Mouse (Mus musculus) MEL-GATA-1-ER (cell line): ENCODE data around the gene Dbp.
"Not testable (repeated sequence)": the region's sequence is repeated elsewhere in the genome, so short reads cannot be mapped to it uniquely, and the experiment has no call there.

Source experiments
- DNase-seq: peaks from one replicate; pipeline ENCODE4 v3.0.0-alpha.2; 2012; ENCODE audit warnings: low read depth; ENCODE audit errors: extremely low read depth

Gene Dbp

DNA sequence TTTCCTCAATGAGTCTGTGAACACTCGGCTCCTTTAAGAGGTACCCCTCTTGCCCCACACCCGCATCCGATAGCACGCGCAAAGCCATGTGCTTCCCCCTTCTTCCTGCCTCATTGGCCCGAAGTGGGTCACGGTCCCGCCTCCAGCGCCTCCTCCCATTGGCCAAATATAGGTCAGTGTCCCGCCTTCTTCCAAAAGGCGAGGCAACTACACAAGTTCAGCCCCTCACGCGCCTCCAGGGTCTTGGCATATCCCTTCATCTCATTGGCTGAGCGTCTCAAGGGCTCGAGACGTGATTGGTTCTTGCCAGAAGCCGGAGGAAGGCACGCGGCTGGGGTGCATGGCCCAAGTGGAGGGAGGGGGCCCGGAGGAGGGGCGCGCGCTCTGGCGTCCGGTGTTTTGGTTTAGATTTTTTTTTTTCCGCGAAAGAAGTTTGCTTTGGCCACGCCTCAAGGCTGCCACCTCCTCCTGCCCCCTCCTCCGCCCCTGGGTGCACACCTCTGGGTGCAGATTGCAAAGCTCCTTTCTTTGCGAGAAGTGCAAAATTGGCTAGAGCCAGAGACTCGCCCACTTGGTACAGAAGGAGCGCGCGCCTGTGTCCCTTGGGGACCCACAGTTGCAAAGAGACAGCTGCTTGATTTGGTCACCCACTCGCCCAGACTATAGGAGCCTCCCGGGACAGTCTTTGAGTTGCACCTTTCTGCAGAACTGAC lies at the start of gene Dbp:
Dbp (plus strand) TSS at position 359 of the 713 bp plus-strand sequence.
- peak; percentile 99 for DNase-seq

DNA sequence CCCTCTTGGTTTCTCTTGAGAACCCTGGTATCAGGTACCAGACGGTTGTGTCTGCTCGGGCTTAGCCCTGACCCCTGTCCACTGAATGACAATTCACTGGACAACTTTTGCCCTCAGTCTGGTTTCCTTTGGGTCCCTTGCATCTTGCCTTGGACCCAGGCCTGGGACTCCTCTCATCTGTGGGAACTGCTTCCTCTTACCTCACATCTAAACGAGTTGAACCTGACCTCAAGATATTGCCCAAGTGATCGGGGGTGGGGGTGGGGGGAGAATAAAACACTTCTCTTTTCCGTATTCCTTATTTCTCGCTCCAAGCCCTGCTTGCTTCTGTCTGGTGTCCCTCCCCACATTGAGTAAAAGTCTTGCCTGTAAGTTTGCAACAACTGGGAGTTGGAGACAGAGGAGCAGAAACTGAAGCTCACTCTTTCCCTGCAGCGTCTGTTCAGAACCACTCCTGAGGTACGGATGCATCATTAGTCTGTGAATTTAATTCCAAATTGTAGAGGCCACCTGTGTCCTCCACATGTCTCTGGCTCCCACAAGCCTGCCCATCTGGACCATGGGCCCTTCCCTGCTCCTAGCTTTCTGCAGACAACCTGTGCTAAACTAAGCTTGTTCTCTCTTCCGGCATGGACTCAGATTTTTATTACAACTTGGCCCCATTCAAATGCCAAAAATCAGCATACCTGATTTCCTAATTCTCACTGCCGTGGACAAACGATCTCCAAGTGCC lies 44.0 kb upstream of the Dbp start:
- DNase-seq = no peak

DNA sequence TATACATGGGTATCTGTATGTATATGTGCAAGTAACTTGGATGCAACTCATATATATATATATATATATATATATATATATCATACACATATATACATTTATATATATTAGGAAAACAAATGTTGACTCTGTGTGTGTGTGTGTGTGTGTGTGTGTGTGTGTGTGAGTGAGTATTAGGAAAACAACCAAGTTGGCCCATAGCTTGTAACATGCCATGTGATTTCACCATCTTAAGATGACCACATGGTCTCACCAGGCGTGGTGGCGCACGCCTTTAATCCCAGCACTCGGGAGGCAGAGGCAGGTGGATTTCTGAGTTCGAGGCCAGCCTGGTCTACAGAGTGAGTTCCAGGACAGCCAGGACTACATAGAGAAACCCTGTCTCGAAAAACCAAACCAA lies 43.2 kb upstream of the Dbp start:
- DNase-seq = not testable (repeated sequence)

DNA sequence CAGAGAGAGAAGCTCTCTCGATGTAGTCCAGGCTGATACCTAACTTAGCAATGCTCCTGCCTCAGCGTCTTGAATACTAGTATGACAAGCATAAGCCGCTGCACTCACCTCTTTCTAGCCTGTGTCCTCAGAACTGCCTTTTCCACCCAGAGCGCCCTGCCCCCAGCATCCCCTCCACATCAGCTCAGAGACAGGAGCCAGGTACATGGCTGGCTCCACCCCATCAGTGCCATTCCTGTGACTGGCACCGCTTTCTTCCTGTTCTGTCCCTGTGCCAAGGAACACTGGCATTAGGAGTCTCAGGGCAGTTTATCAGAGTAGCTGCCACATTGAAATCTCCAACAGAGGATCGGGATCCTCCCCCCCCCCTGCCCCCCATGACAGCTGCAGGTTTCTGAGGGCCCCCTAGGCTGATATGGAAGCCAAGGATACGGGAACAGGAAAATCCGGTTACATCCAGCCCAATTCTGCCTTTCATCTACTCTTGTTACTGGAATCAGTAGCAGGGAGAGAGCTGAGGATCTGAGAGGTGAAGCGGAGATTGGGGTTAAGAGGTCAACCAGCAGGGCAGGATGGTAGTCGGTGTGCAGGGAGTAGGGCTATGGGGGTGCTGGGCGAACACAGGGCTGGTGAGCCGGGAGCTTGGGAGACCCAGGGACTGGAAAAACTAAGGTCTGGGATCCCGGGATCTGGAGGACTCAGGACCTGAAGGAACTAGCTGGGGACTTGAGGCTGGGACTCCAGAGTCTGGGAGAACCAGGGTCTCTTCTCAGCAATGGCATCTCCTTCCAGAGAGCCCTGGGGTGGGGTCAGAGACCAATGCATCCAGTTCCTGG lies 39.4 kb upstream of the Dbp start:
- no peak for DNase-seq

DNA sequence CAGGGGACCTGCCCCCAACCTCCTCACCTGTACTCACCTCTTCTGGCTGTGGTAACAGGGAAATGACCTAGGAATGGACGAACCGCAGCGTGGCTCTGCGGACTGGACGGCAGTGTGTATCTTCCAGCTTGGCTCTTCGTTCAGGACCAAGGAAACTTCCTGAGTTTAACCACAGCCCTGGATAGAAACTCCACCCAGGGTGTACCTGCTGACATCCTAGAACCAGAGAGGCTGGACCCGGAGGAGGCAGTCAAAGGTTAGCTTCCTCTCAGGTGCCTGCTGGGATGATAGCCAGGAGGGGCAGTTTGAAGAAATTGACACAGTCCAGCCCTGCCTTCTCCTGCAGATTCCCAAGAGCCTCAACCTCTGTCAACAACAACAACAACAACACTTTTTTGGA lies 38.7 kb upstream of the Dbp start, which contains the start of gene Fut2:
Fut2 (minus strand) TSS at position 234 of the 400 bp plus-strand sequence.
- DNase-seq = no peak

DNA sequence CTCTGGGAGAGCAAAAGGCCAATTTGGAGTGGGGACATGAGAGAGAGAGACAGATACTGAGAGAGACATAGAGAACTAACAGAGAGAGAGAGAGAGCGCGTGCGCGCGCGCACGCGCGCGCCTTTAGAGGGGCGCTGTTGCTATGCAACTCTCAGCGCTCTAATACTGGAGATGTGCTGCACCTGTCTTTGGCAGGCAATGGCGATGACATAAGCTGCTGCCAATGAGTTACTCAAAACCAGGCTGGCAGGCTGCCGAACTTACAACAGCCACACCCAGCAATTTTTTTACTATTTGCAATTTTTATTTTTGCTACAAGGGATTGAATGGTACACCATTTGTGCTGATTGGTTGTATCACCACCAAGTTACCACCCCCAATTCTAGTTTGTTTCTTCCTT lies 37.1 kb upstream of the Dbp start:
- DNase-seq = no peak

DNA sequence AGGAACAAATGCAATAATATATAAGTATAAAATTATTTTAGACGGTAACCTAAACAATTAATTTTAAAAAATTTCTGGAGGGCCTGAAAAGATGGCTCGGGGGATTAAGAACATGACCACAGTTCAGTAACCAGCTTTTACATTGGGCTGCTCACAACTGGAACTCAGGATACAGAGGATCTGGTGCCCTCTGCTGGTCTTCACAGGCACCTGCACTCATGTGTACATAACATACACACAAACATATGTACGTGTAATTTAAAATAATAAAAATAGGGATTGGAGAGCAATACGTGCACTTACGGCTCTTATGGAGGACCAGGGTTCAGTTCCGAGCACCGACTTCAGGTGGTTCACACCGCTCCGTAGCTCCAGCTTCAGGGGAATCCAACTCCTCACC lies 36.0 kb upstream of the Dbp start:
- peak; percentile 24 for DNase-seq

DNA sequence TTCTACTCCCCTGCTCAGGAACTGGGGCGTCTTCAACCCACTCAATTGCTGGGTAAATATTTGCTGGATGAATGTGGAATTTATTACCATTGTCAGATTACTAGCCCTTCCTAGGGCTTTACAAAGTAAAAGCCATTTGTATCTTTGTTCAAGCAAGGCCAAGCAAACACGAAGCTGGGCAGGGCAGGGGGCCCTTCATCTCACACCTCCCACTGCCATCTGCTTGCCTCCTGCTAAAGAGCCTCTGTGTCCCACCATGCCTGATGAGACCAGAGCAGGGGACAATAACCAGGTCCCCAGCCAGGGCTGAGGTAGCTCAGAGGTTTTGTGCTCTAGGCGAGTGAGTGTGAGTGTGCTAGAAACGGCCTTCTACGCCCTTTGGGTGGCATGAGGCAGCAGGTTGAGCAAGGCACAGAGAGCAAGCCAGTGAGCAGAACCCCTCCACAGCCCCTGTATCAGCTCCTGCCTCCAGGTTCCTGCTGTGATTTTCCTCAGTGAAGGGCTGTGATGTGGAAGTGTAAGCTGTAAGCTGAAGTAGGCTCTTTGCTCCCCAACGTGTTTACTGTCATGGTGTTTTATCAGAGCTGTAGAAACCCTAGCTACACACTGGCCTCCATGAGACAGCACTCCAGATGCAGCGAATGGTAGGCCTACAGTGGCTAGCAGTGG lies 27.1 kb upstream of the Dbp start:
- DNase-seq = no peak

DNA sequence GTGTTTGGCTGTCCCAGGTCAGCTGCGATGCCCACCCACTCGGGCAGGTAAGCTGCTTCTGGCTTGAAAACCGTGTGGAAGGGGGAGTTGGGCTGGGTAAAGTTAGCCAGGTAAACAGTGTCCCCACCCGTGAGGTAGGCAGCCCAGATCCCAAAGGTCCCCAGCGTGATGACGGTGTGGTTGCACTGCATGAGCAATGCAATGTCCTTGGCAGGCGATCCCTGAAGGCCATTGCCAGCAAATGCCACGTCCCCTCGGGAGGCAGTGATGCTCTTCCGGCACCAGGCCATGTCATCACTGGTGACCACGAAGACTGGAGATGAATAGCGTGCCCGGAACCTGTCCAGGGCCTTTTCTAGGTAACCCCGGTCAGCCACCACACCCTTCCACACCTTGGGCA lies 26.4 kb upstream of the Dbp start:
- DNase-seq = no peak

DNA sequence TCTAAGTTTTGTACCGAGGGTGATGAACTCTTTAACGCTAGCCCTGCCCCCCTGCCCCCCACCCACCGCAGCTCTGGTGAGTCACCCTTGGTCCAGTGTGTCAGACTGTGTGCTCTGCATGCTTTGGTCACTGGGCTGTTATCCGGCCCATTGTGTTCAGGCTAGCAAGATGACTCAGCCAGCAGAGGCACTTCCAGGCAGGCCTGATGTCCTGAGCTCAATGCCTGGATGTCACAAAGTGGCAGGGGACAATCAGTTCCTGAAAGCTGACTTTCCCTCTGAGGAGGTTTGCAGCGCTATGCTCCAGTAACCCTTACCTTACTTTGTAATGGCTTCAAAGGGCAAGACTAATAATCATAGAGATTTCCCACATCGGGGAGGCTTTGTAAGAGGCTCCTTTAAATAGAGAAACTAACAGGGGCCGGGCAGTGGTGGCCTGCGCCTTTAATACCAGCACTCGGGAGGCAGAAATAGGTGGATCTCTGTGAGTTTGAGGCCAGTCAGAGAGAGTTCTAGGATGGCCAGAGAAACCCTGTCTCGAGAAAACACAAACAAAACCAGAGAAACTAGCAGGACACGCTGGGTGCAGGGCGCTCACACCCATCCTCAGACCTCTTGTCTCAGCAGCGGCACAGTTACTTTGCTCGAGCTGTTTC lies 24.8 kb upstream of the Dbp start:
- DNase-seq = no peak

DNA sequence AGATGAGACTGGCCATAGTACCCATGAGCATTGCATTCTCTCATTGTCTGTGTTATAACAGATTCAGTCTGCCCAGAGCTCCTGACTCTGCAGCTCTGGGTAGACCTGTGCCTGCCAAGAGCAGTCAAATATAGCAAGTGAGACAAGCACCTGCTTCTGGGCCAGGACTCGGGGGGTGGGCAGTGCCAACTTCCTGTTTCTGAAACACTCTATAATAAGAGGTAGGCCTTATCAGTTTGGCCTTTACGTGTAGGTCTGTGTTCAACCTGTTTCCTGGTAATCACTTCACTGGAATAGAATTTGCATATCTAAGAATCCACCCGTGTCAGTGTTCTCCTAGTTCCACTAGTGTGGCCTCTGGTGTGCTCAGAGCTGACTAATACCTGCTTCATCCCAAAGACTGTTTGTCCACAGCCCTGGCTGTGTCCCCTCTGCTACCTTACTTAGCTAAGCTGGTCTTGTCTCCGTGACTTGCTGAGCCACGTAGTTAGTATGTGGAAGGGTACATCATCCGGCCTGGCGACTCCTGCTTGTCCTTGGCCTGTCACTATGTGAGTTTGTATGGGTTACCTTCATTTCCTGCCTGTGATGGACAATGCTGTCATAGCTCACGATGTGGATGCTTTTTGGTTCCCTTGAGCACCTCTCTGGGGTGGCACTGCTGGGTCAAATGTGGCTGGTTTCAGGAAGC lies 23.7 kb upstream of the Dbp start:
- DNase-seq = peak; percentile 73

DNA sequence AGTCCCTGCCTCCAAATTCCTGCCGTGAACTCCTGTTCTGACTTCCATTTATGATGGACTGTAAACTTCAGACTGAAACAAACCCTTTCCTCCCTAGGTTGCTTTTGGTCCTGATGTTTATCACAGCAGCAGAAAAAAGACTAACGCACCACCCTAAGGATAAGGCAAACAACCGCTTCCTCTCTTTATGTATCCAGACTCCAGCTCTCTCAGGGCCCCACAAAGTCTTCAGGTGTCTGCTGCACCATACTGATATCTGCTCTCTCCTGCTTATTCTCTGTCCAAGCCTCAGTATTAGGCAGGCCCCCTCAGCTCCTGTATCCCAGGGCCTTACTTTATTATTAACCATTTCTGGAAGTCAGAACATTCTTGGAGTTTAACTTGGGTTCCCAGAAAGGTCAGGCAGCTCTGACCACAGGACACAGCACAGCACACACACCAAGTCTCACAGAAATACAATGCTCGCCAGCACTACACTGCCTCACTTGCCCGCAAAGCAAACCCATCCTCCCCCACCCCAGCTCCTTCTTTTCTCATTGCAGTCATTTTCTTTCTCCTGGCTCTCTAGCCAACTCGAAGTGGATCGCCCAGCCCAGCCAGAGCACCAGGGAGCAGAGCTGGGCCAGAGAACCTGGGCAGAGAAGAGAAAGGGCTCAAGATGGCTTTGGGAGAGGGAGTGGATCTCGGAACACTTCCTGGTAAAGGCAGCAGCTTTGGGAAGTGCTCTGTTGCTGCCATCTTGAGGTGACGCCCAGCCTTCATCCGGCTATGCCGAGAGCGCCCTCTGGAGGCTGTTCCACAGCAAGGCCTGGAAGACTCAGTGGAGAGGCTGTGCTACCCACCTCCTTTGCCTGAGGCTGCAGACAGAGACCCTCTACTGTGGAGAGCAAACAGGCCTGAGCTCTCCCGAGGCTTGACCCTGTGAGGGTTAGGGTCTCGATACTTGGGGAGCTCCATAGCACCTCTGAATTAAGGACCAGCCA lies 22.5 kb upstream of the Dbp start:
- DNase-seq = peak; percentile 66

DNA sequence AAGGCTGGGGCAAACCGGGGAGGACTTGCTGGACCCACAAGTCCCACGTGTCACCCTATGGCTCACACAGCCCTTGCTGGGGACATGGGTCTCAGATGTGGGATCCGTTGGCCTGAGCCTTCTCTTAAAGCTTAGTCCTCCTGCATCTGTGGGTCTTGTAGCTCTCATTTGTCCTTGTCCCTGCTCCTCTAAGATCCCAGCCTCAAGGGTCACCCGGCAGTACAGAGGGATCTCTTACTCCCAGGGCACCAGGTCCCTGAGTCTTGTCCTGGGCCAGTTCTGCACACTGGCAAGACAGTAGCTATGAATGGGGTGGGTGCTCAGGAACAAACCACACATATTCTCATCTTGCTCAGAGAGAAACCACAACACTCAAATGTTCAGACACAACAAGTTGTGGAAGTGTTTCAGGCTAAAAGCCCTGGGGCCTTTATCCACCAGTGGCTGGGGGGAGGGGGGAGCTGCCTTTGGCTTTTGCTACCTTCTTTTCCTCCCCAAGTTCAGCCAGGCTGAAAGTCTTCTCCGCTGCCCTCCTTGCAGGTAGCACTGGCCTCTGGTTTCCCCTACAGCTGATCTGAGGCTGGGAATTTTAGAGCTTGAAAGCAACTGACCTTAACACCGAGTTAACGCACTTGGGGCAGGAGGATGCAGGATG lies 21.4 kb upstream of the Dbp start, which contains the start of gene Ntn5:
Ntn5 (plus strand) TSS at position 627 of the 655 bp plus-strand sequence.
- DNase-seq = no peak

DNA sequence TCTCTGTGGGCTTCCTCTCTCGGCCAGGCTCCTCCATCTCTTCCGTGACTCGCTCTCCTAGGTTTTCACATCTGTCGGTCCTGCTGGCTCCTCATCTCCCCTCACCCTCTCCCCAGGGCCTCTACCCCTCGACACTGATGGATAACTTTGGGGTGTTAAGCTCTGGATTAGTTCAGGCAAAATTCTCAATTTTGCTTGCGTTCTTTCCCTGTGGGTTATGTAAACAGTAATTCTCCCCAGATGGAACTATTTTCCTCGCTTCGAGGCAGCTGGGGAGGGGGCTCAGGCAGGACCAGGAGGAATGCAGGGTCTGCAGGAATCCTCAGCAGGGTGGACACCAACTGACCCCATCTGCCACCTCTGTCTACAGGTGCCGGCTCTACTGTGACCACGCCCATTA lies 19.1 kb upstream of the Dbp start:
- DNase-seq = no peak

DNA sequence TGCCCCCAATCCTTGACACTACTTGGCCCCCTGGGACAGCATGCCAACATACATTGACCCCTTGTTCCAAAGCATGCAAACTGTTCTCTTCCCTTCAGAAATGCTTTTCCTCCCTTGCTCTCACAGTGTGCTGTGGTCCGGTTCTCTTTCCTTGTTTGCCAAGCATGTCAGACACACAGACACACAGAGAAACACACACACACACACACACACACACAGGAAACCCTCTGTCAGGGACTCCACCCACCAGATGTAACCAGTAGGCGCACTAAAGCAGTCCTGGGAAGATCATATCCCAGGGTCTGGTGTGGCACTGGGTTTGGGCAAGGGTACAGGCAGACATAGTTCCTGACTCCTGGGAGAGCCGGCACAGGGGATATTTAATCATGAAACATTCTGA lies 18.0 kb upstream of the Dbp start:
- no peak for DNase-seq

DNA sequence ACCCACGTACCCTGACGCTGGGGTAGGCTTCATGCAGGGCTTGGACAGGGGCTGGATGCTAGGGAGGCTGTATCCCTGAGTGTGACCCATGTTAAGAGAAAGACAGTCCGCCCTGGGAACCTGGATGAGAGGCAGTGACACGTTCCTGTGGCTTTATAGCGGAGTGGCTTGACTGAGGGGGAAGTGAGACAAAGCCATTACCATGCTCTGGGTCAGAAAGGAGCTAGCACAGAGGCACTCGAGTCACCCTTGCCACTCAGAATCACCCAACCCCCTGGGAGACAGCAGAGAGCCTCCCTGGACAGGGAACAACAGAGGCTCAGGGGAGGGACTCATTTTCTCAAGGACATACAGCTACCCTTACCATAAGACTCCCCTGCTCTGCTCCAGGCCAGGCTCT lies 15.8 kb upstream of the Dbp start:
- no peak for DNase-seq

DNA sequence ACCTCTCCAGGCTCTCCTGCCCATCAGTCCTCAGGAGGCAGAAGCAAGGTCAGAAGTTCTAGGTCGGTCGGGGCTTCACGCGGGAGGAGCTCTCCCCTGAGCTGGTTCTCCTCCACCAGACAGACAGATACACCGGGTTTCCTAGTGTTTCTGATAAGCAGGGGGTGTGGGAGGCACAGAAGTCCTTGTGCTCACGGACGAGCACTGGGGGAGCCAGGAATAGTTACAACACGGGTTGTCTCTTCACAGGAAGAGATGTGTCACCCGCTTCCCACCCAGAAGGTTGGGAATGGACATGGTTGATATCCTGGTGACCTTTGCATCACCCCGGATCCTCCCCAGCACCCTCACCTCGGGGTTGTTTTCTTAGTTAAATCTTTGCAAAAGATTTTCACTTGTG lies 15.1 kb upstream of the Dbp start:
- DNase-seq = no peak

DNA sequence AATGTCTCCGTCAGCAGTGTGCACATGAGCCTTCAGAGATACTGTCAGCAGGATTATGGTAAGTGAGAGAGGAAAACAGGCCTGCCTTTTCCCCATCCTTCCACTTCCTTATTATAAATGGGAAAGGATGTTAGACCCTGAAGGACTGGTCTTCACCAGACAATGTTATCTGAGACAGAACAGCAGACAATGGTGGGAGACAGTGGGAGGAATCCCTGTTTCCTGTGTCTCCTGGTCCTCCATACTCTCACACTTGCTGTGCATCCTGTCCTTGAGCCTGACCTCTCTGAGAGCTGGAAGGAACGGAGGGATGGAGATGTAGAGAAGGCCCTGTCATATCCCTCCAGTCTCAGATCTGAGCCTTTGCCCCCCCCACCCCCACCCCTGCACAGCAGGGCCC lies 12.5 kb upstream of the Dbp start:
- DNase-seq = no peak
